Mouse (Mus musculus): ENCODE measurements at regions not wholly inside any gene's neighbourhood (a gene's known extent, or its start where the extent isn't known, plus 50 kb on each side); places are given as distances from the start of the nearest gene placed in this dataset.

DNA sequence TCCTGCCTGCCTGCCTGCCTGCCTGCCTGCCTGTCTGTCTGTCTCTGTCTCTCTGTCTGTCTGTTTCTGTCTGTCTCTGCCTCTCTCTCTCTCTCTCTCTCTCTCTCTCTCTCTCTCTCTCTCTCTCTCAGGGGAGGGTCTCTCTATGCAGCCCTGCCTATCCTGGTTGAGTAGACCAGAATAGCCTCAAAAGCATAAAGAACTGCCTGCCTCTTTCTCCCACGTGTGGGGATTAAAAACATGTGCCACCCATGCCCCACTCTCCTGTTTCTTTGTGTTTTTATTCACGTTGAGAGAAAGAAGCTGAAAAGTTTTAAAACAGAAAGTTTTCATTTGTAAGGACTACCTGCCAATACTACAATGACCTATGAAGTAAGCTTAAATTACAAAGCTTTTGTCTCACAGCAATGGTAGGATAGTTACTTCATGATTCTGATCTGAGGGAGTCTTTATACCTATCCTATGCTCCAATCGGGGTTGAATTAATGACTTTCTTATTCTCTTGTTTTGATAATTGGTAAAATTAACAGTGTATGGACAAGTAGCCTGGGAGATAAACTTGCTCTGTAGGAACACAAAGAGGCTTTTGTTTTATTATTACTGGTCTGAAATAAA, 355.9 kb upstream of the Marcks start:
- TF ChIP-seq CTCF (IDR thresholded peaks at IDR 0.05; ENCODE audit: low read depth) (no peak), EP300 (IDR thresholded peaks at IDR 0.05; ENCODE audit: low read depth) (no peak)
